Comparison of ENCODE assay signal across 8 mouse cellular contexts in genomic region chr11:76201761-76202674, GRCm38 (mm10). TPM values are rescaled to one million over a fixed set of nuclear protein-coding genes. Genes with fewer than 3 reads are reported as not detected.
DNase-seq lines count a peak whose midpoint lies in the region; ATAC-seq lines count a peak whose summit lies in the region.

No protein-coding gene starts in this region.

- no peaks in the 10 kb centered on the region; the same call in 1 of the 2 replicates for H3K4me1 ChIP-seq in embryonic facial prominence, embryonic 11.5 days (ENCODE audit: control insufficient read depth, insufficient read depth, low read length)
- peaks cover 28% of the 10 kb centered on the region for H3K4me1 ChIP-seq in limb, embryonic 10.5 days
- H3K4me1 ChIP-seq in midbrain, embryonic 11.5 days (ENCODE audit: control insufficient read depth, insufficient read depth, low read length) = peaks cover 7% of the 10 kb centered on the region; the same call in 1 of the 2 replicates

- no peaks in the 10 kb centered on the region for H3K9me3 ChIP-seq in embryonic facial prominence, embryonic 11.5 days (replicated peaks; ENCODE audit: control insufficient read depth, low read length)
- no peaks in the 10 kb centered on the region for H3K9me3 ChIP-seq in limb, embryonic 10.5 days (replicated peaks)
- H3K9me3 ChIP-seq in midbrain, embryonic 11.5 days (ENCODE audit: control insufficient read depth, low read length) = no peaks in the 10 kb centered on the region

- H3K4me2 ChIP-seq in embryonic facial prominence, embryonic 11.5 days (ENCODE audit: low read depth, low read length) = peak overlapping the region; percentile 93
- peak overlapping the region; percentile 92 for H3K4me2 ChIP-seq in midbrain, embryonic 11.5 days

- peak; percentile 93 for DNase-seq in adrenal gland, postnatal 10 days
- peak; percentile 87 for DNase-seq in embryonic facial prominence, embryonic 11.5 days (ENCODE audit: low spot score)
- DNase-seq in heart, adult 11 months = peak; percentile 100
- peak; percentile 82 for DNase-seq in kidney, adult 11 months
- DNase-seq in limb, embryonic 10.5 days (ENCODE audit: low spot score) = peak; percentile 88
- peak; percentile 97 for DNase-seq in midbrain, embryonic 11.5 days (ENCODE audit: low spot score, missing footprints)
- DNase-seq in right cerebral cortex, postnatal 36 days (ENCODE audit: low spot score in 2 of 2) = peak; percentile 70 to 81
- DNase-seq in yolk sac, embryonic 10.5 days (ENCODE audit: low spot score) = peak; percentile 74

- WGBS in embryonic facial prominence, embryonic 11.5 days = under 1% methylated on average over 70 of the region's 90 CpGs
- under 1% methylated on average over 83 of the region's 90 CpGs for WGBS in limb, embryonic 10.5 days
- under 1% methylated on average over 84 of the region's 90 CpGs for WGBS in midbrain, embryonic 11.5 days

- peak overlapping the region; percentile 83 for H3K4me3 ChIP-seq in embryonic facial prominence, embryonic 11.5 days (ENCODE audit: low read depth, low read length)
- peak overlapping the region; percentile 93 for H3K4me3 ChIP-seq in limb, embryonic 10.5 days
- H3K4me3 ChIP-seq in midbrain, embryonic 11.5 days (ENCODE audit: low read depth, low read length) = peak overlapping the region; percentile 84

- no peaks in the 10 kb centered on the region for H3K36me3 ChIP-seq in embryonic facial prominence, embryonic 11.5 days (replicated peaks; ENCODE audit: control insufficient read depth, insufficient read depth, low read depth, low read length)
- H3K36me3 ChIP-seq in limb, embryonic 10.5 days = peaks cover 27% of the 10 kb centered on the region
- H3K36me3 ChIP-seq in midbrain, embryonic 11.5 days (ENCODE audit: control insufficient read depth, insufficient read depth, low read length) = no peaks in the 10 kb centered on the region

- H3K27ac ChIP-seq in embryonic facial prominence, embryonic 11.5 days (replicated peaks; ENCODE audit: low read depth, low read length) = peak overlapping the region; percentile 73; the same call in 1 of the 2 replicates
- peak overlapping the region; percentile 92 for H3K27ac ChIP-seq in limb, embryonic 10.5 days
- peak overlapping the region; percentile 60; the same call in 1 of the 2 replicates for H3K27ac ChIP-seq in midbrain, embryonic 11.5 days (ENCODE audit: low read depth, low read length)

- peak; percentile 98 for ATAC-seq in embryonic facial prominence, embryonic 11.5 days (replicated peaks; ENCODE audit: insufficient number of reproducible peaks, low FRiP score, low TSS enrichment, low read depth)
- ATAC-seq in midbrain, embryonic 11.5 days (ENCODE audit: low FRiP score) = peak; percentile 99

- H3K27me3 ChIP-seq in embryonic facial prominence, embryonic 11.5 days (ENCODE audit: control insufficient read depth, insufficient read depth, low read length) = no peaks in the 10 kb centered on the region
- 0 out of 2 replicates have a peak, but pooled peaks cover 7% of the 10 kb centered on the region for H3K27me3 ChIP-seq in limb, embryonic 10.5 days (ENCODE audit: low read depth, poor library complexity, severe bottlenecking)
- no peaks in the 10 kb centered on the region; the same call in 1 of the 2 replicates for H3K27me3 ChIP-seq in midbrain, embryonic 11.5 days (ENCODE audit: control insufficient read depth, insufficient read depth, low read length)

- H3K9ac ChIP-seq in embryonic facial prominence, embryonic 11.5 days (replicated peaks; ENCODE audit: low read length) = peak overlapping the region; percentile 91
- peak overlapping the region; percentile 93 for H3K9ac ChIP-seq in midbrain, embryonic 11.5 days (ENCODE audit: low read length)

RNA-seq across cellular contexts. Expression of gene Dbil5, which starts 15.4 kb away (rescaled TPM):
- total RNA-seq in adrenal gland, postnatal 10 days (2021) = under 1 TPM in 1 of 2 experiments, not detected in 1; 0.66 TPM
- 0.39 and 1.2 TPM in 2 replicates for polyA plus RNA-seq in embryonic facial prominence, embryonic 11.5 days (2014; fragmentation: Nextera tagmentation; extraction: Ambion mirVana)
- polyA plus RNA-seq in limb, embryonic 10.5 days (2016; fragmentation: Nextera tagmentation; extraction: Ambion mirVana) = 0.26 and 0.38 TPM in 2 replicates
- polyA plus RNA-seq in midbrain, embryonic 11.5 days (2014; fragmentation: Nextera tagmentation; extraction: Ambion mirVana) = 0.34 and 0.40 TPM in 2 replicates

RNA-seq across cellular contexts. Expression of gene Gemin4, which starts 15.4 kb away (rescaled TPM):
- total RNA-seq in adrenal gland, postnatal 10 days (2021) = 1 to 10 TPM in 1 of 2 experiments, not detected in 1; 4.6 TPM
- polyA plus RNA-seq in embryonic facial prominence, embryonic 11.5 days (2014; fragmentation: Nextera tagmentation; extraction: Ambion mirVana) = 54.7 and 55.6 TPM in 2 replicates
- 59.4 and 60.3 TPM in 2 replicates for polyA plus RNA-seq in limb, embryonic 10.5 days (2016; fragmentation: Nextera tagmentation; extraction: Ambion mirVana)
- 31.1 and 42.8 TPM in 2 replicates for polyA plus RNA-seq in midbrain, embryonic 11.5 days (2014; fragmentation: Nextera tagmentation; extraction: Ambion mirVana)

RNA-seq across cellular contexts. Expression of gene Fam57a, which starts 22.5 kb away (rescaled TPM):
- 10 to 100 TPM in 1 of 2 experiments, 1 to 10 TPM in 1; 7.1 to 10.8 TPM for total RNA-seq in adrenal gland, postnatal 10 days (2021)
- 31.0 and 34.3 TPM in 2 replicates for polyA plus RNA-seq in embryonic facial prominence, embryonic 11.5 days (2014; fragmentation: Nextera tagmentation; extraction: Ambion mirVana)
- 34.9 and 36.4 TPM in 2 replicates for polyA plus RNA-seq in limb, embryonic 10.5 days (2016; fragmentation: Nextera tagmentation; extraction: Ambion mirVana)
- polyA plus RNA-seq in midbrain, embryonic 11.5 days (2014; fragmentation: Nextera tagmentation; extraction: Ambion mirVana) = 30.9 and 32.7 TPM in 2 replicates

RNA-seq across cellular contexts. Expression of gene Vps53, which starts 22.6 kb away (rescaled TPM):
- total RNA-seq in adrenal gland, postnatal 10 days (2021) = 10 to 100 TPM; 36.1 to 42.0 TPM
- 41.1 and 41.7 TPM in 2 replicates for polyA plus RNA-seq in embryonic facial prominence, embryonic 11.5 days (2014; fragmentation: Nextera tagmentation; extraction: Ambion mirVana)
- polyA plus RNA-seq in limb, embryonic 10.5 days (2016; fragmentation: Nextera tagmentation; extraction: Ambion mirVana) = 36.0 and 36.2 TPM in 2 replicates
- polyA plus RNA-seq in midbrain, embryonic 11.5 days (2014; fragmentation: Nextera tagmentation; extraction: Ambion mirVana) = 44.2 and 47.4 TPM in 2 replicates

RNA-seq across cellular contexts. Expression of gene Mrm3, which starts 41.5 kb away (rescaled TPM):
- 10 to 100 TPM; 21.9 to 25.4 TPM for total RNA-seq in adrenal gland, postnatal 10 days (2021)
- polyA plus RNA-seq in embryonic facial prominence, embryonic 11.5 days (2014; fragmentation: Nextera tagmentation; extraction: Ambion mirVana) = 22.4 and 25.1 TPM in 2 replicates
- 29.5 and 33.0 TPM in 2 replicates for polyA plus RNA-seq in limb, embryonic 10.5 days (2016; fragmentation: Nextera tagmentation; extraction: Ambion mirVana)
- polyA plus RNA-seq in midbrain, embryonic 11.5 days (2014; fragmentation: Nextera tagmentation; extraction: Ambion mirVana) = 19.5 and 20.1 TPM in 2 replicates

Comparison
In these comparisons a context has a peak if more than half of its experiments do, and no peak if none do; other contexts are left out.
1. Peak in every context shown above with its lines: DNase-seq, ATAC-seq, H3K4me3 ChIP-seq and H3K27ac ChIP-seq.